Mouse (Mus musculus): Measurements from ENCODE around the gene Zc3h15. TPM values are rescaled to one million over a fixed set of nuclear protein-coding genes. Genes with fewer than 3 reads are reported as not detected.
"Not testable (repeated sequence)": the region's sequence is repeated elsewhere in the genome, so short reads cannot be mapped to it uniquely, and the experiment has no call there.

Zc3h15 gene
- total RNA-seq, 2 experiments from 2014 or later: 133 to 134 TPM

GRCm38 (mm10) chr2:83705580-83706158 lies 61.4 kb downstream of the Zc3h15 start:
- no peak for DNase-seq (ENCODE audit: low spot score in 2 of 2)
- intact Hi-C loops (cut with DNase I): no loop called here

- intact Hi-C loops (cut with DNase I): no loop called here
Observed at GRCm38 (mm10) chr2:83709896-83710524, 65.8 kb downstream of the Zc3h15 start.

GRCm38 (mm10) chr2:83713281-83713680 lies 69.0 kb downstream of the Zc3h15 start:
- intact Hi-C loops (cut with DNase I); DNase-seq (ENCODE audit: low spot score in 2 of 2): not testable (repeated sequence)

More at GRCm38 (mm10) chr2:83709896-83710524, 65.8 kb downstream of the Zc3h15 start:
- DNase-seq (ENCODE audit: low spot score in 2 of 2): no peak

- intact Hi-C loops (cut with DNase I): no loop called here
- no peak for DNase-seq (ENCODE audit: low spot score in 2 of 2)
Observed at GRCm38 (mm10) chr2:83713946-83714345, 69.7 kb downstream of the Zc3h15 start.

Other genes with a start within 250 kb of the Zc3h15 start
- gene Itgav, start 80.0 kb downstream of the Zc3h15 start, total RNA-seq (2021): 100 to 1,000 TPM; 133 to 134 TPM
- 100 to 1,000 TPM; 211 to 218 TPM for gene Fam171b, start 168.2 kb downstream of the Zc3h15 start, total RNA-seq (2021)